Mouse (Mus musculus) embryonic fibroblast, embryonic 13.5 days (primary cell): ENCODE measurements around the gene Cd72. TPM values are rescaled to one million over a fixed set of nuclear protein-coding genes. Genes with fewer than 3 reads are reported as not detected.

Source experiments
- H3K27ac ChIP-seq: 2 replicates; pipeline ENCODE4 v1.5.1; 2012; ENCODE audit warnings: low read length, control low read depth, inconsistent platforms; ENCODE audit not compliant: insufficient read depth
- H3K4me1 ChIP-seq: 2 replicates; pipeline ENCODE4 v1.6.1; 2011; ENCODE audit warnings: low read length; ENCODE audit not compliant: control insufficient read depth, insufficient read depth
- H3K4me3 ChIP-seq: 2 replicates; pipeline ENCODE4 v1.5.1; 2011; ENCODE audit warnings: mild to moderate bottlenecking, control low read depth, low read length; ENCODE audit not compliant: insufficient read depth
- CTCF ChIP-seq: IDR thresholded peaks from 2 replicates; pipeline ENCODE4 v1.5.1; 2011; ENCODE audit warnings: mild to moderate bottlenecking, control low read depth, low read length, moderate library complexity, borderline replicate concordance; ENCODE audit not compliant: insufficient read depth
- POLR2A ChIP-seq: IDR thresholded peaks from 2 replicates; pipeline ENCODE4 v1.6.1; 2011; ENCODE audit warnings: low read depth, mild to moderate bottlenecking, control low read depth, low read length, moderate library complexity
- polyA plus RNA-seq: library from polyadenylated mRNA; stranded (reverse); fragments of >200 nt; gene quantifications from 2 replicates; pipeline ENCODE4 v1.2.4, GENCODE M21; 2011; ENCODE audit warnings: low read depth; ENCODE audit not compliant: missing spikeins, insufficient read length

Cd72 gene
- polyA plus RNA-seq, 1 experiment = 3.8 TPM

GRCm38 (mm10) chr4:43453413-43453812 lies 1.0 kb downstream of the Cd72 start:
- TF ChIP-seq POLR2A (no peak), CTCF (no peak)
- Histone ChIP-seq H3K27ac (no peak overlapping the region), H3K4me3 (no peak overlapping the region), H3K4me1 (no peaks in the 10 kb centered on the region)

- H3K4me3 ChIP-seq = no peak overlapping the region
- H3K4me1 ChIP-seq = no peaks in the 10 kb centered on the region
- H3K27ac ChIP-seq = no peak overlapping the region
- TF ChIP-seq POLR2A = no peak
- TF ChIP-seq CTCF = no peak
These were observed 2.1 kb downstream of the Cd72 start for GRCm38 (mm10) chr4:43452315-43452714.

- H3K4me3 ChIP-seq = no peak overlapping the region
- H3K4me1 ChIP-seq = no peaks in the 10 kb centered on the region
- TF ChIP-seq POLR2A = no peak
- TF ChIP-seq CTCF = no peak
- H3K27ac ChIP-seq = no peak overlapping the region
These were observed 5.9 kb downstream of the Cd72 start for GRCm38 (mm10) chr4:43448554-43448953.

- TF ChIP-seq CTCF (no peak), POLR2A (no peak)
- no peaks in the 10 kb centered on the region for H3K4me1 ChIP-seq
- H3K4me3 ChIP-seq = no peak overlapping the region
- no peak overlapping the region for H3K27ac ChIP-seq
These were observed 7.2 kb downstream of the Cd72 start for GRCm38 (mm10) chr4:43447251-43447650.

- TF ChIP-seq CTCF = no peak
- no peak for TF ChIP-seq POLR2A
- H3K27ac ChIP-seq = no peak overlapping the region
- H3K4me1 ChIP-seq = no peaks in the 10 kb centered on the region
- peak overlapping the region; percentile 50 for H3K4me3 ChIP-seq
These were observed 10.9 kb downstream of the Cd72 start for GRCm38 (mm10) chr4:43443511-43443910.

- no peaks in the 10 kb centered on the region for H3K4me1 ChIP-seq
- peak overlapping the region; percentile 50 for H3K4me3 ChIP-seq
- H3K27ac ChIP-seq = peak overlapping the region; percentile 34
- TF ChIP-seq CTCF (no peak), POLR2A (peak; percentile 65)
These were observed 11.7 kb downstream of the Cd72 start for GRCm38 (mm10) chr4:43442456-43443361.

- Histone ChIP-seq H3K27ac (peak overlapping the region; percentile 34), H3K4me3 (peak overlapping the region; percentile 50), H3K4me1 (no peaks in the 10 kb centered on the region)
- TF ChIP-seq CTCF = peak; percentile 98
- TF ChIP-seq POLR2A = peak; percentile 88
These were observed 12.4 kb downstream of the Cd72 start for GRCm38 (mm10) chr4:43442044-43442443.

- no peak for TF ChIP-seq CTCF
- no peak for TF ChIP-seq POLR2A
- Histone ChIP-seq H3K4me1 (no peaks in the 10 kb centered on the region), H3K27ac (peak within 1 kb of the TSS; percentile 34), H3K4me3 (peak within 1 kb of the TSS; percentile 50)
These were observed 12.8 kb downstream of the Cd72 start, which contains the start of gene Tesk1 for GRCm38 (mm10) chr4:43441639-43442038. Gene Tesk1 (plus strand): TSS chr4:43441939.

- TF ChIP-seq POLR2A (no peak), CTCF (no peak)
- Histone ChIP-seq H3K4me1 (no peaks in the 10 kb centered on the region), H3K4me3 (no peak overlapping the region), H3K27ac (no peak overlapping the region)
These were observed 21.6 kb downstream of the Cd72 start for GRCm38 (mm10) chr4:43432832-43433231.

- no peak overlapping the region for H3K4me3 ChIP-seq
- no peak overlapping the region for H3K27ac ChIP-seq
- no peaks in the 10 kb centered on the region for H3K4me1 ChIP-seq
- TF ChIP-seq POLR2A (no peak), CTCF (peak; percentile 51; the same call in 1 of the 2 replicates)
These were observed 22.7 kb downstream of the Cd72 start for GRCm38 (mm10) chr4:43431690-43432089.
